Mouse (Mus musculus) ES-Bruce4 (cell line): Measurements from ENCODE around the gene Tekt1. TPM values are rescaled to one million over a fixed set of nuclear protein-coding genes. Genes with fewer than 3 reads are reported as not detected.

ENCODE experiments used
- H3K27ac ChIP-seq: 2 replicates; pipeline ENCODE4 v1.5.1; 2012; ENCODE audit warnings: low read length, inconsistent platforms; ENCODE audit not compliant: insufficient read depth
- H3K27me3 ChIP-seq: 2 replicates; pipeline ENCODE4 v1.6.1; 2012; ENCODE audit warnings: mild to moderate bottlenecking, low read length, inconsistent platforms; ENCODE audit not compliant: control insufficient read depth, poor library complexity, insufficient read depth, severe bottlenecking
- H3K36me3 ChIP-seq: 2 replicates; pipeline ENCODE4 v1.6.1; 2012; ENCODE audit warnings: inconsistent platforms, mild to moderate bottlenecking, low read length, moderate library complexity; ENCODE audit not compliant: control insufficient read depth, poor library complexity, insufficient read depth, severe bottlenecking
- H3K4me1 ChIP-seq: one replicate; pipeline ENCODE4 v1.8.1; 2011; ENCODE audit warnings: low read length; ENCODE audit not compliant: control insufficient read depth, insufficient read depth
- H3K4me3 ChIP-seq: 2 replicates; pipeline ENCODE4 v1.5.1; 2011; ENCODE audit warnings: low read depth, mild to moderate bottlenecking, low read length
- H3K9ac ChIP-seq: 2 replicates; pipeline ENCODE4 v1.6.1; 2012; ENCODE audit warnings: low read depth, mild to moderate bottlenecking, inconsistent platforms; ENCODE audit not compliant: poor library complexity, severe bottlenecking
- H3K9me3 ChIP-seq: replicated peaks from 2 replicates; pipeline ENCODE4 v1.6.1; 2012; ENCODE audit warnings: mild to moderate bottlenecking, low read length, inconsistent platforms; ENCODE audit not compliant: control insufficient read depth, poor library complexity, insufficient read depth, severe bottlenecking
- CTCF ChIP-seq: IDR thresholded peaks from one replicate; pipeline ENCODE4 v1.8.1; 2011; ENCODE audit warnings: low read depth, low read length
- EP300 ChIP-seq: IDR thresholded peaks from 2 replicates; pipeline ENCODE4 v1.6.1; 2011; ENCODE audit warnings: low read depth, low read length; ENCODE audit not compliant: insufficient read depth
- POLR2A ChIP-seq: IDR thresholded peaks from one replicate; pipeline ENCODE4 v1.8.1; 2011; ENCODE audit warnings: low read length; ENCODE audit not compliant: insufficient read depth
- polyA plus RNA-seq: library from polyadenylated mRNA; stranded (reverse); fragments of >200 nt; gene quantifications from 2 replicates; pipeline ENCODE4 v1.2.4, GENCODE M21; 2011; ENCODE audit warnings: low read depth; ENCODE audit not compliant: missing spikeins, insufficient read depth, insufficient read length

Gene Tekt1
- polyA plus RNA-seq, 1 experiment = 0.87 TPM

DNA sequence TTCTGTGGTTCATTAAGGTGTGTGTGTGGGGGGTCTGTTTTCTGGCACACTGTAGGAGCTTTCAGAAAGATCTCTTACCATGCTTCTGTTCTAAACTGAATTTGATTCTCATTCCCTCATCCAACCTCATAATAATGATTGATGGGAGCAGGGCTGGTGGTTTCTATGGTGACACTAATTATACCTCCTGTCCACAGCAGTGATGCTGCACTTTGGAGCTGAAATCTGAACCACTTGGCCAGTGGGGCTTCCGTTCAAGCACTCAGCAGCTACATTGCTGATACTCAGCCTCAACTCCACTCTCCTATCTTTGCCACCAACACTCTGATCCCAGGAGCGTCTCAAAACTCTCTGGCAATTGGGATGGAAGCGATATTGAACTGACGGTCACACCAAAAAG lies 17.1 kb upstream of the Tekt1 start:
- Histone ChIP-seq H3K4me1 (peaks cover 4% of the 10 kb centered on the region), H3K4me3 (no peak overlapping the region), H3K9me3 (no peaks in the 10 kb centered on the region; the same call in 1 of the 2 replicates), H3K27ac (no peak overlapping the region), H3K9ac (no peak overlapping the region), H3K27me3 (no peaks in the 10 kb centered on the region), H3K36me3 (no peaks in the 10 kb centered on the region)
- TF ChIP-seq EP300 (no peak), CTCF (no peak), POLR2A (no peak)

GRCm38 (mm10) chr11:72378222-72378621 lies 16.0 kb upstream of the Tekt1 start:
- no peaks in the 10 kb centered on the region; the same call in none of the 2 replicates for H3K9me3 ChIP-seq
- H3K27me3 ChIP-seq = no peaks in the 10 kb centered on the region
- TF ChIP-seq POLR2A (no peak), EP300 (no peak), CTCF (no peak)
- no peak overlapping the region for H3K27ac ChIP-seq
- no peaks in the 10 kb centered on the region for H3K36me3 ChIP-seq
- no peak overlapping the region for H3K9ac ChIP-seq
- H3K4me3 ChIP-seq = no peak overlapping the region
- H3K4me1 ChIP-seq = peaks cover 4% of the 10 kb centered on the region

GRCm38 (mm10) chr11:72376562-72376961 lies 14.3 kb upstream of the Tekt1 start:
- Histone ChIP-seq H3K9me3 (no peaks in the 10 kb centered on the region; the same call in none of the 2 replicates), H3K36me3 (no peaks in the 10 kb centered on the region), H3K4me1 (peaks cover 3% of the 10 kb centered on the region), H3K4me3 (no peak overlapping the region), H3K9ac (no peak overlapping the region), H3K27me3 (no peaks in the 10 kb centered on the region), H3K27ac (no peak overlapping the region)
- TF ChIP-seq CTCF (no peak), EP300 (no peak), POLR2A (no peak)

DNA sequence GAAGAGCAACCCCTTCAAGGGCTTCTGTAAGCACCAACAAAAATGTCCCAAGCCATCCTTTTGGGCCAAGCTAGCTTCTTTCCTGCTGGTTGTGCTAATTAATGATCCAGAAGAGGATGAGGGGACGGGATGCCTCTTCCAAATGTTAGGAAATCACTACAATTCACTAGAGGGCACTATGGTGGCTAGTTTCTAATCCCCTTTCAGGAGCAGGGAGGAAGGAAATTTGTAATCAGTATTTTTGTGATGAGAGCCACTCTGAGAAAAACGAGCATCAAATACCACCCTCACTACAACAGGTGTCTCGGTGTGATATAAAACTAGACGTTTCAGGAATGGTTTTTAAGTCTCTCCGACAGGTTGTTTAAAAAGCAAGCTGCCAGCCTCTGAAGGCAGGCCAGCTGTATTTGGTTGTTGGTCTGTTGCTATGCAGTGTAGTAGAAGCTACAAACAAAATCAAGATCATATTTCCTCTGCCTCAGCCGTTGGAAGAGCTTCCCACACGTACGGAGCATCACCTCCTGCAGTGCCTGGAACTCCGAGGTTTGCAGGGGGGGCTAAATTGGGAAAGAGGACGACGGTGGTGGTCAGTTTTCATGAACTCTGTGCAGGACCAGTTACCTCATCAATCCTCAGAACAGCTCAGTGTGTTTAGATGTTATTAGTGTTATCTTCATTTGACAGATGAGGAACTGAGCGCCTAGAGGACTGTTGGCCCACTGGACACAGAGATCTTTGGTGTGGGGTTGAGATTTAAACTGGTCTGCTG lies 7.8 kb upstream of the Tekt1 start:
- no peaks in the 10 kb centered on the region for H3K4me1 ChIP-seq
- TF ChIP-seq POLR2A (no peak), CTCF (no peak), EP300 (no peak)
- H3K9me3 ChIP-seq = no peaks in the 10 kb centered on the region; the same call in none of the 2 replicates
- no peaks in the 10 kb centered on the region for H3K36me3 ChIP-seq
- no peaks in the 10 kb centered on the region for H3K27me3 ChIP-seq
- H3K27ac ChIP-seq = no peak overlapping the region
- H3K4me3 ChIP-seq = no peak overlapping the region
- no peak overlapping the region for H3K9ac ChIP-seq

DNA sequence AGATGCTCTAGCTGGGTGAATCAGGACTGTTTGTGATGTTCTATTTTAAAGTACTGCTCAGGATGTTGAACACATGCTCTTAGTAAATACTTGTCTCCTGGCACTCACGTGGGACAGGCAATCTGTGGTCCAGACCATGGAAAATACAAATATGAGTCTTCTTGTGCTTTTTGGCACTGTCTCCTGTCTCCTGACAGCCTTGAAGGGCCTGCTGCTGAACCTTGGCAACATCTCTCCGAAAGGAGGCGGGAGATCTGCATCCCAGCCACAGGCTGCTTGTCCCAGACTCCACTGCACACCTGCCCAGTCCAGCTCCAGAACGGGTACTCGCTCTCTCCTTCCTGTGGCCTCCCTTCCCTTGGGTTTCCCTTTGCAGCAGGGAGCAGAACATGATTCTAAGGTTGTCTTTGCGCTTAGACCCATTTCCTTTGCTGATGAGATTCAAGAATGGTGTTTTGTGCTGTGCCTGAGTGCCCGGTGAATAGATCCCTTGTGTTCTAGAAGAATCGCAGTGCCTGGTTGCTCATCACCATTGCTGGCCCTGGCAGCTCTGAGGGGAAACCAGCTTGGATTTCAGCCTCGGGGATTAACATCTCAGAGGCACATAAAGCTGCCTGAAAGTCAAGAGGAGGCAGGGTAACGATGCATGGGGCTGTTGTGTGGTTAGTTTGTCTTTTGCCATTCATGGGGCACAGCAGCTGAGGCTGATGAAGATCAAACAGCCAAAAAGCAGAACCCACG lies 5.9 kb upstream of the Tekt1 start:
- H3K4me1 ChIP-seq = no peaks in the 10 kb centered on the region
- no peaks in the 10 kb centered on the region for H3K36me3 ChIP-seq
- no peak overlapping the region for H3K9ac ChIP-seq
- no peaks in the 10 kb centered on the region for H3K9me3 ChIP-seq
- H3K27me3 ChIP-seq = no peaks in the 10 kb centered on the region
- TF ChIP-seq EP300 (no peak), CTCF (no peak), POLR2A (no peak)
- no peak overlapping the region for H3K27ac ChIP-seq
- H3K4me3 ChIP-seq = no peak overlapping the region

GRCm38 (mm10) chr11:72366126-72366525 lies 3.9 kb upstream of the Tekt1 start:
- TF ChIP-seq EP300 (no peak), CTCF (no peak), POLR2A (no peak)
- H3K9me3 ChIP-seq = no peaks in the 10 kb centered on the region
- H3K27ac ChIP-seq = no peak overlapping the region
- no peak overlapping the region for H3K4me3 ChIP-seq
- no peaks in the 10 kb centered on the region for H3K4me1 ChIP-seq
- no peaks in the 10 kb centered on the region for H3K36me3 ChIP-seq
- no peaks in the 10 kb centered on the region for H3K27me3 ChIP-seq
- no peak overlapping the region for H3K9ac ChIP-seq
